Mouse (Mus musculus) hindbrain, embryonic 12.5 days (tissue): ENCODE data around the gene Tmem189. TPM values are rescaled to one million over a fixed set of nuclear protein-coding genes. Genes with fewer than 3 reads are reported as not detected.

Experiments
- ATAC-seq: fragments of 200-750 bp; cut with Nextera tagmentation; 2 replicates; pipeline ENCODE4 v1.8.0; 2017; ENCODE audit warnings: moderate TSS enrichment; ENCODE audit not compliant: low FRiP score
- H3K27ac ChIP-seq: fragments of 300-500 bp; sonication (generic); 2 replicates; pipeline ENCODE4 v1.5.1; 2016; ENCODE audit warnings: mild to moderate bottlenecking
- H3K27me3 ChIP-seq: fragments of 300-500 bp; sonication (generic); 2 replicates; pipeline ENCODE4 v1.6.1; 2016; ENCODE audit warnings: mild to moderate bottlenecking
- H3K36me3 ChIP-seq: fragments of 300-500 bp; sonication (generic); 2 replicates; pipeline ENCODE4 v1.6.1; 2016; ENCODE audit warnings: mild to moderate bottlenecking
- H3K4me1 ChIP-seq: fragments of 300-500 bp; sonication (generic); 2 replicates; pipeline ENCODE4 v1.6.1; 2016
- H3K4me2 ChIP-seq: fragments of 300-500 bp; sonication (generic); replicated peaks from 2 replicates; pipeline ENCODE4 v1.6.1; 2016; ENCODE audit warnings: mild to moderate bottlenecking
- H3K4me3 ChIP-seq: fragments of 300-500 bp; sonication (generic); 2 replicates; pipeline ENCODE4 v1.5.1; 2016; ENCODE audit warnings: mild to moderate bottlenecking
- H3K9ac ChIP-seq: fragments of 300-500 bp; sonication (generic); 2 replicates; pipeline ENCODE4 v1.6.1; 2016; ENCODE audit warnings: mild to moderate bottlenecking, moderate library complexity
- H3K9me3 ChIP-seq: fragments of 300-500 bp; sonication (generic); replicated peaks from 2 replicates; pipeline ENCODE4 v1.6.1; 2016; ENCODE audit warnings: mild to moderate bottlenecking
- WGBS: fragments of 180-500 bp; shearing (Covaris S2); methylation state at CpG from one replicate; pipeline ENCODE4 v1.1.7; 2016; 5-methylcytosine and 5-hydroxymethylcytosine counted together
- polyA plus RNA-seq: library from polyadenylated mRNA; unstranded; fragments of >200 nt; fragmentation: Nextera tagmentation; extraction: Ambion mirVana; gene quantifications from 2 replicates; pipeline ENCODE4 v1.2.1, GENCODE M21; 2016

Gene Tmem189
- 39.0 and 43.9 TPM in 2 replicates for polyA plus RNA-seq

GRCm38 (mm10) chr2:167689501-167690218 is at the start of gene Tmem189:
Gene Tmem189 (minus strand): TSS chr2:167689822.
- Histone ChIP-seq H3K4me1 (peaks cover 17% of the 10 kb centered on the region), H3K9me3 (no peaks in the 10 kb centered on the region), H3K27ac (no peak within 1 kb of the TSS), H3K27me3 (peaks cover 73% of the 10 kb centered on the region), H3K4me2 (peak within 1 kb of the TSS; percentile 89), H3K36me3 (no peaks in the 10 kb centered on the region), H3K4me3 (peak within 1 kb of the TSS; percentile 64), H3K9ac (peak within 1 kb of the TSS; percentile 60)
- no peak for ATAC-seq
- WGBS: under 1% methylated on average over 99 of the region's 99 CpGs

- Histone ChIP-seq H3K27ac (no peak overlapping the region), H3K4me1 (peaks cover 5% of the 10 kb centered on the region; the same call in 1 of the 2 replicates), H3K27me3 (no peaks in the 10 kb centered on the region), H3K4me2 (no peak overlapping the region), H3K9ac (no peak overlapping the region), H3K4me3 (no peak overlapping the region), H3K9me3 (no peaks in the 10 kb centered on the region), H3K36me3 (no peaks in the 10 kb centered on the region)
- WGBS: 57% methylated on average over 6 of the region's 6 CpGs
- no peak for ATAC-seq
Measured at GRCm38 (mm10) chr2:167739030-167739429, 49.4 kb upstream of the Tmem189 start.

- Histone ChIP-seq H3K36me3 (no peaks in the 10 kb centered on the region), H3K9me3 (no peaks in the 10 kb centered on the region), H3K27ac (no peak overlapping the region), H3K9ac (no peak overlapping the region), H3K4me2 (no peak overlapping the region), H3K27me3 (no peaks in the 10 kb centered on the region; the same call in 1 of the 2 replicates), H3K4me1 (0 out of 2 replicates have a peak, but pooled peaks cover 2% of the 10 kb centered on the region), H3K4me3 (no peak overlapping the region)
- no peak for ATAC-seq
- WGBS: 78% methylated on average over 10 of the region's 10 CpGs
Measured at GRCm38 (mm10) chr2:167734861-167735260, 45.2 kb upstream of the Tmem189 start.

- no peak for ATAC-seq
- H3K4me2 ChIP-seq: no peak overlapping the region
- H3K27ac ChIP-seq: no peak overlapping the region
- H3K4me3 ChIP-seq: no peak overlapping the region
- no peaks in the 10 kb centered on the region for H3K36me3 ChIP-seq
- peaks cover 8% of the 10 kb centered on the region; the same call in 1 of the 2 replicates for H3K4me1 ChIP-seq
- peaks cover 2% of the 10 kb centered on the region for H3K27me3 ChIP-seq
- no peaks in the 10 kb centered on the region for H3K9me3 ChIP-seq
- WGBS: 78% methylated on average over 13 of the region's 13 CpGs
- H3K9ac ChIP-seq: no peak overlapping the region
Measured at GRCm38 (mm10) chr2:167731149-167731548, 41.5 kb upstream of the Tmem189 start.

GRCm38 (mm10) chr2:167730036-167730435 is 40.4 kb upstream of the Tmem189 start:
- Histone ChIP-seq H3K4me3 (no peak overlapping the region), H3K9me3 (no peaks in the 10 kb centered on the region), H3K4me1 (peaks cover 8% of the 10 kb centered on the region; the same call in 1 of the 2 replicates), H3K36me3 (no peaks in the 10 kb centered on the region), H3K4me2 (no peak overlapping the region), H3K9ac (no peak overlapping the region), H3K27ac (no peak overlapping the region), H3K27me3 (peaks cover 2% of the 10 kb centered on the region)
- ATAC-seq: no peak
- WGBS: 76% methylated on average over 7 of the region's 7 CpGs

GRCm38 (mm10) chr2:167727161-167727560 is 37.5 kb upstream of the Tmem189 start:
- WGBS: 35% methylated on average over 13 of the region's 13 CpGs
- peaks cover 6% of the 10 kb centered on the region; the same call in 1 of the 2 replicates for H3K4me1 ChIP-seq
- H3K27me3 ChIP-seq: peaks cover 6% of the 10 kb centered on the region
- H3K4me2 ChIP-seq: no peak overlapping the region
- H3K4me3 ChIP-seq: no peak overlapping the region
- H3K36me3 ChIP-seq: no peaks in the 10 kb centered on the region
- no peak overlapping the region for H3K27ac ChIP-seq
- H3K9me3 ChIP-seq: no peaks in the 10 kb centered on the region
- peak; percentile 43; the same call in 1 of the 2 replicates for ATAC-seq
- no peak overlapping the region for H3K9ac ChIP-seq

- no peak for ATAC-seq
Measured at GRCm38 (mm10) chr2:167725879-167726278, 36.3 kb upstream of the Tmem189 start.

GRCm38 (mm10) chr2:167723589-167724206 is 34.1 kb upstream of the Tmem189 start:
- H3K27ac ChIP-seq: no peak overlapping the region
- H3K4me3 ChIP-seq: no peak overlapping the region
- no peak overlapping the region for H3K9ac ChIP-seq
- no peaks in the 10 kb centered on the region for H3K9me3 ChIP-seq
- H3K27me3 ChIP-seq: peaks cover 4% of the 10 kb centered on the region; the same call in 1 of the 2 replicates
- WGBS: 73% methylated on average over 11 of the region's 11 CpGs
- H3K4me2 ChIP-seq: no peak overlapping the region
- no peaks in the 10 kb centered on the region for H3K36me3 ChIP-seq
- H3K4me1 ChIP-seq: peaks cover 6% of the 10 kb centered on the region; the same call in 1 of the 2 replicates
- no peak for ATAC-seq

More at GRCm38 (mm10) chr2:167725879-167726278, 36.3 kb upstream of the Tmem189 start:
- peaks cover 6% of the 10 kb centered on the region; the same call in 1 of the 2 replicates for H3K4me1 ChIP-seq
- H3K27ac ChIP-seq: no peak overlapping the region
- no peak overlapping the region for H3K4me3 ChIP-seq
- H3K9ac ChIP-seq: no peak overlapping the region
- H3K27me3 ChIP-seq: peaks cover 6% of the 10 kb centered on the region
- no peaks in the 10 kb centered on the region for H3K36me3 ChIP-seq
- no peak overlapping the region for H3K4me2 ChIP-seq
- no peaks in the 10 kb centered on the region for H3K9me3 ChIP-seq
- WGBS: 92% methylated on average over 10 of the region's 10 CpGs

- H3K4me3 ChIP-seq: no peak overlapping the region
- no peak overlapping the region for H3K4me2 ChIP-seq
- no peak for ATAC-seq
- 74% methylated on average over 6 of the region's 6 CpGs for WGBS
- H3K36me3 ChIP-seq: no peaks in the 10 kb centered on the region
- peaks cover 6% of the 10 kb centered on the region; the same call in 1 of the 2 replicates for H3K4me1 ChIP-seq
- no peaks in the 10 kb centered on the region for H3K9me3 ChIP-seq
- H3K27ac ChIP-seq: no peak overlapping the region
- no peak overlapping the region for H3K9ac ChIP-seq
- 0 out of 2 replicates have a peak, but pooled peaks cover 4% of the 10 kb centered on the region for H3K27me3 ChIP-seq
Measured at GRCm38 (mm10) chr2:167722538-167722937, 32.9 kb upstream of the Tmem189 start.

- Histone ChIP-seq H3K4me1 (no peaks in the 10 kb centered on the region), H3K36me3 (no peaks in the 10 kb centered on the region), H3K27ac (no peak overlapping the region), H3K27me3 (0 out of 2 replicates have a peak, but pooled peaks cover 4% of the 10 kb centered on the region), H3K9me3 (no peaks in the 10 kb centered on the region), H3K4me2 (no peak overlapping the region), H3K4me3 (no peak overlapping the region), H3K9ac (no peak overlapping the region)
- WGBS: 83% methylated on average over 11 of the region's 11 CpGs
- no peak for ATAC-seq
Measured at GRCm38 (mm10) chr2:167721159-167721882, 31.7 kb upstream of the Tmem189 start.

GRCm38 (mm10) chr2:167719520-167719919 is 29.9 kb upstream of the Tmem189 start:
- Histone ChIP-seq H3K4me1 (no peaks in the 10 kb centered on the region), H3K9ac (no peak overlapping the region), H3K9me3 (no peaks in the 10 kb centered on the region), H3K4me2 (no peak overlapping the region), H3K27ac (no peak overlapping the region), H3K4me3 (no peak overlapping the region), H3K27me3 (no peaks in the 10 kb centered on the region), H3K36me3 (no peaks in the 10 kb centered on the region)
- WGBS: 90% methylated on average over 4 of the region's 4 CpGs
- ATAC-seq: no peak

- H3K9ac ChIP-seq: no peak overlapping the region
- WGBS: 79% methylated on average over 1 of the region's 1 CpGs
- H3K27me3 ChIP-seq: no peaks in the 10 kb centered on the region
- no peak overlapping the region for H3K27ac ChIP-seq
- H3K4me2 ChIP-seq: no peak overlapping the region
- no peak overlapping the region for H3K4me3 ChIP-seq
- H3K9me3 ChIP-seq: no peaks in the 10 kb centered on the region
- no peak for ATAC-seq
- H3K4me1 ChIP-seq: no peaks in the 10 kb centered on the region
- no peaks in the 10 kb centered on the region for H3K36me3 ChIP-seq
Measured at GRCm38 (mm10) chr2:167717208-167717607, 27.6 kb upstream of the Tmem189 start.
